In genomic region chr16:13127566-13127965, GRCm38 (mm10) we compare ENCODE assay signal across 27 mouse cellular contexts.
"Had no signal": no experiment of that assay in that cellular context is flagged by ENCODE, and none has a peak within 500 bp of the region (broad histone marks: within the 10 kb centered on the region; RNA-seq: fewer than 3 reads in every experiment).

No protein-coding gene starts in this region.

- H3K4me2 ChIP-seq: heart, embryonic 12.5 days; hindbrain, embryonic 12.5 days; hindbrain, embryonic 15.5 days; kidney, embryonic 15.5 days; limb, embryonic 12.5 days; liver, embryonic 11.5 days; liver, embryonic 13.5 days; liver, embryonic 15.5 days had no signal

- H3K27me3 ChIP-seq: heart, embryonic 12.5 days; hindbrain, embryonic 12.5 days; hindbrain, embryonic 15.5 days; kidney, embryonic 15.5 days; limb, embryonic 12.5 days; liver, embryonic 13.5 days; liver, embryonic 15.5 days had no signal

- H3K4me1 ChIP-seq: heart, embryonic 10.5 days; heart, embryonic 12.5 days; hindbrain, embryonic 10.5 days; hindbrain, embryonic 12.5 days; hindbrain, embryonic 15.5 days; kidney, embryonic 15.5 days; limb, embryonic 10.5 days; limb, embryonic 12.5 days; liver, embryonic 13.5 days; liver, embryonic 15.5 days had no signal

- H3K4me3 ChIP-seq: heart, embryonic 10.5 days; heart, embryonic 12.5 days; hindbrain, embryonic 10.5 days; hindbrain, embryonic 12.5 days; hindbrain, embryonic 15.5 days; kidney, embryonic 15.5 days; limb, embryonic 10.5 days; limb, embryonic 12.5 days; liver, embryonic 13.5 days; liver, embryonic 15.5 days had no signal

- H3K27ac ChIP-seq: heart, embryonic 10.5 days; hindbrain, embryonic 10.5 days; hindbrain, embryonic 12.5 days; hindbrain, embryonic 15.5 days; hindbrain, postnatal 0 days; kidney, embryonic 15.5 days; kidney, postnatal 0 days; limb, embryonic 10.5 days; limb, embryonic 12.5 days; liver, embryonic 13.5 days; liver, embryonic 15.5 days had no signal

- DNase-seq: gastrocnemius, postnatal 14 days; gastrocnemius, postnatal 36 days; heart, adult 18-20 months; heart, postnatal 10 days; heart, postnatal 4 days; kidney, adult 11 months; kidney, adult 2 months; kidney, adult 9 months; kidney, postnatal 14 days; kidney, postnatal 4 days; layer of hippocampus, adult 9-11 months; layer of hippocampus, postnatal 36 days; liver; liver, embryonic 13.5 days had no signal

- ATAC-seq: hindbrain, postnatal 0 days; intestine, embryonic 16.5 days had no signal

- H3K9ac ChIP-seq: heart, embryonic 12.5 days; hindbrain, embryonic 12.5 days; hindbrain, embryonic 15.5 days; kidney, embryonic 15.5 days; limb, embryonic 12.5 days; liver, embryonic 13.5 days; liver, embryonic 15.5 days had no signal

- H3K9me3 ChIP-seq: heart, embryonic 10.5 days; heart, embryonic 12.5 days; hindbrain, embryonic 10.5 days; hindbrain, embryonic 12.5 days; hindbrain, embryonic 15.5 days; kidney, embryonic 15.5 days; limb, embryonic 10.5 days; limb, embryonic 12.5 days; liver, embryonic 13.5 days; liver, embryonic 15.5 days had no signal
